Mouse (Mus musculus): ENCODE measurements at regions not wholly inside any gene's neighbourhood (a gene's known extent, or its start where the extent isn't known, plus 50 kb on each side); places are given as distances from the start of the nearest gene placed in this dataset.

- DNase-seq (ENCODE audit: low read depth, low spot score) = no peak
Measured at GRCm38 (mm10) chr3:147180711-147181110, 328.5 kb downstream of the Ttll7 start.

GRCm38 (mm10) chr3:147181501-147182365 is 329.6 kb downstream of the Ttll7 start:
- no peak for DNase-seq (ENCODE audit: low read depth, low spot score)

GRCm38 (mm10) chr3:147182366-147182875 is 330.3 kb downstream of the Ttll7 start:
- DNase-seq (ENCODE audit: low read depth, low spot score) = peak; percentile 12

GRCm38 (mm10) chr3:147183656-147184290 is 331.6 kb downstream of the Ttll7 start:
- DNase-seq (ENCODE audit: low read depth, low spot score) = no peak

- DNase-seq (ENCODE audit: low read depth, low spot score) = no peak
Measured at GRCm38 (mm10) chr3:147189737-147190136, 337.6 kb downstream of the Ttll7 start.

GRCm38 (mm10) chr3:147196626-147197025 is 344.5 kb downstream of the Ttll7 start:
- DNase-seq (ENCODE audit: low read depth, low spot score) = no peak

- DNase-seq (ENCODE audit: low read depth, low spot score) = no peak
Measured at GRCm38 (mm10) chr3:147197215-147197614, 345.0 kb downstream of the Ttll7 start.

- no peak for DNase-seq (ENCODE audit: low read depth, low spot score)
Measured at GRCm38 (mm10) chr3:147211127-147211940, 359.2 kb downstream of the Ttll7 start.

- DNase-seq (ENCODE audit: low read depth, low spot score) = peak; percentile 71
Measured at GRCm38 (mm10) chr3:147228663-147229062, 376.5 kb downstream of the Ttll7 start.

GRCm38 (mm10) chr3:147230594-147230993 is 378.4 kb downstream of the Ttll7 start:
- DNase-seq (ENCODE audit: low read depth, low spot score) = no peak

- no peak for DNase-seq (ENCODE audit: low read depth, low spot score)
Measured at GRCm38 (mm10) chr3:147238398-147238797, 386.2 kb downstream of the Ttll7 start.

GRCm38 (mm10) chr3:147240651-147241050 is 388.5 kb downstream of the Ttll7 start:
- no peak for DNase-seq (ENCODE audit: low read depth, low spot score)

GRCm38 (mm10) chr3:147244911-147245430 is 392.8 kb downstream of the Ttll7 start:
- peak; percentile 69 for DNase-seq (ENCODE audit: low read depth, low spot score)

GRCm38 (mm10) chr3:147246141-147246540 is 394.0 kb downstream of the Ttll7 start:
- DNase-seq (ENCODE audit: low read depth, low spot score) = no peak

GRCm38 (mm10) chr3:147249466-147249865 is 397.3 kb downstream of the Ttll7 start:
- no peak for DNase-seq (ENCODE audit: low read depth, low spot score)

GRCm38 (mm10) chr3:147249906-147250305 is 397.7 kb downstream of the Ttll7 start:
- peak; percentile 45 for DNase-seq (ENCODE audit: low read depth, low spot score)

GRCm38 (mm10) chr3:147252226-147252788 is 400.1 kb downstream of the Ttll7 start:
- no peak for DNase-seq (ENCODE audit: low read depth, low spot score)

GRCm38 (mm10) chr3:147252812-147253211 is 400.6 kb downstream of the Ttll7 start:
- DNase-seq (ENCODE audit: low read depth, low spot score) = peak; percentile 31

- DNase-seq (ENCODE audit: low read depth, low spot score) = no peak
Measured at GRCm38 (mm10) chr3:147254454-147254853, 402.3 kb downstream of the Ttll7 start.

GRCm38 (mm10) chr3:147260958-147261595 is 408.9 kb downstream of the Ttll7 start:
- no peak for DNase-seq (ENCODE audit: low read depth, low spot score)

- no peak for DNase-seq (ENCODE audit: low read depth, low spot score)
Measured at GRCm38 (mm10) chr3:147266556-147266955, 414.4 kb downstream of the Ttll7 start.
